In the genomic region with DNA sequence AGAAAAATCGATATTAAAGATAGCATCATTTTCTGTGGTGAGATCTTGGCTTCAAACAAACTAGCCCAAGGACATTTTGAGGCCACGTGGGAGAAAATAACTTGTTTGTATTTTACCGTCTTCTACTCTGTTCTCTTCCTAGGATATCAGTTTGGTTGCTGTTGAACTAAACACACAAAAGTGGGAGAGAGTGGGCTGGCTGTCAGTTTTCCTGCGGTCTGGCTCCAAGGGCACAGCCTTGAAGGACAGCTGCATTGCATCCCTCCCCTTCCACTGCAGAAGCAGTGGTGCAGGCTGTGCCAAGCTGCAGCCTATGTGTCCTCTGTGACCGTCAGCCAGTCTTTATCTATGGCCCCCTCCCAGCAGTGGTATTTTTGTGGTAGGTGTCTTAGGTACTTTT, we compare ENCODE assay signal across 24 mouse cellular contexts. TPM values are rescaled to one million over a fixed set of nuclear protein-coding genes. Genes with fewer than 3 reads are reported as not detected.
DNase-seq lines count a peak whose midpoint lies in the region; ATAC-seq and TF ChIP-seq lines count a peak whose summit lies in the region.
"Had no signal": no experiment of that assay in that cellular context is flagged by ENCODE, and none has a peak within 500 bp of the region (broad histone marks: within the 10 kb centered on the region; RNA-seq: fewer than 3 reads in every experiment).

No protein-coding gene starts in this region.

- WGBS in kidney, embryonic 16.5 days: 55% methylated on average over 5 of the region's 5 CpGs
- 53% methylated on average over 5 of the region's 5 CpGs for WGBS in midbrain, embryonic 14.5 days
- 73% methylated on average over 5 of the region's 5 CpGs for WGBS in midbrain, embryonic 10.5 days

- no peaks in the 10 kb centered on the region for H3K36me3 ChIP-seq in kidney, embryonic 16.5 days (ENCODE audit: insufficient read depth, low read length)
- H3K36me3 ChIP-seq in midbrain, embryonic 14.5 days (ENCODE audit: control insufficient read depth, insufficient read depth, low read length): no peaks in the 10 kb centered on the region
- H3K36me3 ChIP-seq in midbrain, embryonic 10.5 days: no peaks in the 10 kb centered on the region
- no peaks in the 10 kb centered on the region for H3K36me3 ChIP-seq in myocyte (ENCODE audit: control insufficient read depth, insufficient read depth)
- H3K36me3 ChIP-seq: heart, embryonic 15.5 days; limb, embryonic 12.5 days; liver, embryonic 15.5 days; midbrain, embryonic 12.5 days had no signal

- H3K27ac ChIP-seq in kidney, embryonic 16.5 days (ENCODE audit: low read length): no peak overlapping the region
- 0 out of 2 replicates have a peak overlapping the region, but pooled peaks have one; percentile 6 for H3K27ac ChIP-seq in midbrain, embryonic 14.5 days (replicated peaks; ENCODE audit: low read depth, low read length)
- H3K27ac ChIP-seq in midbrain, embryonic 10.5 days (replicated peaks): no peak overlapping the region
- H3K27ac ChIP-seq: forebrain, embryonic 13.5 days; heart, embryonic 15.5 days; layer of hippocampus, adult 2 months; left cerebral cortex, adult 2 months; limb, embryonic 12.5 days; liver, embryonic 15.5 days; midbrain, embryonic 12.5 days had no signal

- peaks cover 16% of the 10 kb centered on the region for H3K4me1 ChIP-seq in kidney, embryonic 16.5 days (ENCODE audit: insufficient read depth, low read length)
- 0 out of 2 replicates have a peak, but pooled peaks cover 3% of the 10 kb centered on the region for H3K4me1 ChIP-seq in midbrain, embryonic 14.5 days (ENCODE audit: control insufficient read depth, insufficient read depth, low read length)
- H3K4me1 ChIP-seq in midbrain, embryonic 10.5 days: peaks cover 8% of the 10 kb centered on the region; the same call in 1 of the 2 replicates
- H3K4me1 ChIP-seq: forebrain, embryonic 13.5 days; liver, embryonic 15.5 days had no signal

- no peak for TF ChIP-seq POLR2A in myocyte (IDR thresholded peaks at IDR 0.05; ENCODE audit: insufficient read length, low read depth)

- no peak overlapping the region for H3K4me3 ChIP-seq in kidney, embryonic 16.5 days (ENCODE audit: low read length)
- no peak overlapping the region for H3K4me3 ChIP-seq in midbrain, embryonic 14.5 days (replicated peaks; ENCODE audit: low read depth, low read length)
- no peak overlapping the region for H3K4me3 ChIP-seq in midbrain, embryonic 10.5 days
- H3K4me3 ChIP-seq in myocyte: no peak overlapping the region
- H3K4me3 ChIP-seq: forebrain, embryonic 13.5 days; heart, embryonic 15.5 days; layer of hippocampus, adult 2 months; left cerebral cortex, adult 2 months; limb, embryonic 12.5 days; liver, embryonic 15.5 days; midbrain, embryonic 12.5 days had no signal

- 0 out of 2 replicates have a peak overlapping the region, but pooled peaks have one; percentile 23 for H3K9ac ChIP-seq in kidney, embryonic 16.5 days (replicated peaks; ENCODE audit: low read length)
- H3K9ac ChIP-seq in midbrain, embryonic 14.5 days (replicated peaks; ENCODE audit: low read length): no peak overlapping the region
- H3K9ac ChIP-seq: forebrain, embryonic 13.5 days; heart, embryonic 15.5 days; limb, embryonic 12.5 days; liver, embryonic 15.5 days; lung, embryonic 14.5 days; midbrain, embryonic 12.5 days had no signal

- no peaks in the 10 kb centered on the region for H3K27me3 ChIP-seq in kidney, embryonic 16.5 days (ENCODE audit: insufficient read depth, low read length)
- no peaks in the 10 kb centered on the region for H3K27me3 ChIP-seq in midbrain, embryonic 14.5 days (ENCODE audit: control insufficient read depth, insufficient read depth, low read length)
- H3K27me3 ChIP-seq in midbrain, embryonic 10.5 days (ENCODE audit: low read depth, poor library complexity, severe bottlenecking): no peaks in the 10 kb centered on the region
- no peaks in the 10 kb centered on the region for H3K27me3 ChIP-seq in myocyte (ENCODE audit: control insufficient read depth, insufficient read depth, insufficient read length)
- H3K27me3 ChIP-seq: heart, embryonic 15.5 days; liver, embryonic 15.5 days; midbrain, embryonic 12.5 days had no signal

- DNase-seq in adrenal gland, postnatal 14 days: peak; percentile 32
- no peak for DNase-seq in adrenal gland, postnatal 25 days
- no peak for DNase-seq in kidney, postnatal 36 days
- peak; percentile 33 for DNase-seq in midbrain, embryonic 14.5 days
- no peak for DNase-seq in midbrain, embryonic 10.5 days (ENCODE audit: low spot score)
- DNase-seq: cerebellum, adult 11 months; cerebellum, adult 9-10 months; cerebellum, postnatal 36 days; gastrocnemius, postnatal 10 days; lung, embryonic 14.5 days; lung, postnatal 36 days; thymus, adult 2 months; thymus, postnatal 36 days had no signal

- H3K9me3 ChIP-seq in kidney, embryonic 16.5 days (ENCODE audit: low read length): no peaks in the 10 kb centered on the region
- H3K9me3 ChIP-seq in midbrain, embryonic 14.5 days (ENCODE audit: control insufficient read depth, low read length): no peaks in the 10 kb centered on the region
- H3K9me3 ChIP-seq in midbrain, embryonic 10.5 days (replicated peaks): no peaks in the 10 kb centered on the region
- H3K9me3 ChIP-seq: forebrain, embryonic 13.5 days; heart, embryonic 15.5 days; limb, embryonic 12.5 days; liver, embryonic 15.5 days; midbrain, embryonic 12.5 days had no signal

- no peak overlapping the region for H3ac ChIP-seq in myocyte (ENCODE audit: control insufficient read depth, insufficient read length)

- H3K4me2 ChIP-seq in kidney, embryonic 16.5 days (replicated peaks; ENCODE audit: low read depth, low read length): no peak overlapping the region
- no peak overlapping the region for H3K4me2 ChIP-seq in midbrain, embryonic 14.5 days (ENCODE audit: low read length)
- H3K4me2 ChIP-seq in myocyte (ENCODE audit: low read depth): no peak overlapping the region
- H3K4me2 ChIP-seq: forebrain, embryonic 13.5 days; heart, embryonic 15.5 days; limb, embryonic 12.5 days; liver, embryonic 15.5 days; lung, embryonic 14.5 days; midbrain, embryonic 12.5 days had no signal

- no peak for ATAC-seq in kidney, embryonic 16.5 days (ENCODE audit: low FRiP score, low TSS enrichment)
- ATAC-seq in midbrain, embryonic 14.5 days (ENCODE audit: low FRiP score, low TSS enrichment): no peak
- ATAC-seq: CD4-positive, CD25-positive, alpha-beta regulatory T cell, adult 4 months; forebrain, embryonic 13.5 days; hindbrain, embryonic 16.5 days had no signal

- H3K79me2 ChIP-seq in myocyte (ENCODE audit: control insufficient read depth, insufficient read depth): no peaks in the 10 kb centered on the region

TF ChIP-seq in myocyte, 11 proteins besides CTCF, POLR2A, EP300 and RAD21:
- TF ChIP-seq CEBPB (IDR thresholded peaks at IDR 0.05; ENCODE audit: insufficient read depth, poor library complexity, severe bottlenecking): no peak
- TF ChIP-seq MYOG (IDR thresholded peaks at IDR 0.05; ENCODE audit: control insufficient read depth in 1 of 3, insufficient read depth in 1 of 3, insufficient read length in 2 of 3, low read depth in 2 of 3): peak in 1 of 3 experiments; percentile 7
- no peak for TF ChIP-seq TCF12 (IDR thresholded peaks at IDR 0.05; ENCODE audit: insufficient read depth, poor library complexity, severe bottlenecking)
- TF ChIP-seq MYOD1 (IDR thresholded peaks at IDR 0.05; ENCODE audit: control insufficient read depth in 1 of 3, insufficient read length in 2 of 3, low read depth in 2 of 3): peak in 2 of 3 experiments; percentile 19 to 43
- TF ChIP-seq E2F4 (IDR thresholded peaks at IDR 0.05; ENCODE audit: insufficient read depth): no peak
- no peak for TF ChIP-seq USF1 (IDR thresholded peaks at IDR 0.05; ENCODE audit: low read depth)
- no peak for TF ChIP-seq REST (IDR thresholded peaks at IDR 0.05; ENCODE audit: insufficient read depth, insufficient read length)

RNA-seq across cellular contexts. Expression of gene Slc16a9, which starts 54.8 kb away (rescaled TPM):
- total RNA-seq in adrenal gland, postnatal 14 days (2021): 2.3 and 4.4 TPM in 2 replicates
- total RNA-seq in adrenal gland, postnatal 25 days (2021): 4.0 and 8.3 TPM in 2 replicates
- 5.2 and 5.5 TPM in 2 replicates for polyA plus RNA-seq in kidney, embryonic 16.5 days (2015; fragmentation: Nextera tagmentation; extraction: Ambion mirVana)
- polyA plus RNA-seq in midbrain, embryonic 14.5 days (2014; fragmentation: Nextera tagmentation; extraction: Ambion mirVana): 0.81 and 1.1 TPM in 2 replicates
- 0.25 and 0.36 TPM in 2 replicates for polyA plus RNA-seq in midbrain, embryonic 10.5 days (2016; fragmentation: Nextera tagmentation; extraction: Ambion mirVana)
- polyA plus RNA-seq in myocyte (2012; fragmentation: generic; extraction: Trizol): 0.04 TPM
- polyA plus RNA-seq: CD4-positive, CD25-positive, alpha-beta regulatory T cell, adult 4 months had no signal

Comparison
In these comparisons a context has a peak if more than half of its experiments do, and no peak if none do; other contexts are left out.
1. DNase-seq: peak in adrenal gland, postnatal 14 days (single experiment) and midbrain, embryonic 14.5 days (single experiment); none in adrenal gland, postnatal 25 days (single experiment), kidney, postnatal 36 days (0 of 2) and midbrain, embryonic 10.5 days (single experiment).